Mouse (Mus musculus) adrenal gland (tissue): ENCODE measurements around the gene Bean1.
"Not testable (repeated sequence)": the region's sequence is repeated elsewhere in the genome, so short reads cannot be mapped to it uniquely, and the experiment has no call there.

ENCODE experiments used
- intact Hi-C: fragments of 180-260 bp; cut with DNase I; formaldehyde crosslinking; loops from one replicate; pipeline ENCODE4 v1.15.1; 2025

Gene Bean1

GRCm38 (mm10) chr8:104234573-104234972 is 64.3 kb downstream of the Bean1 start:
- intact Hi-C loops: no loop called here

- intact Hi-C loops: no loop called here
Measured at GRCm38 (mm10) chr8:104239418-104239861, 69.2 kb downstream of the Bean1 start.

- intact Hi-C loops: no loop called here
Measured at GRCm38 (mm10) chr8:104242038-104242644, 71.9 kb downstream of the Bean1 start.

GRCm38 (mm10) chr8:104246621-104247020 is 76.4 kb downstream of the Bean1 start:
- intact Hi-C loops: no loop called here

GRCm38 (mm10) chr8:104247054-104247907 is 77.0 kb downstream of the Bean1 start:
- intact Hi-C loops: no loop called here

GRCm38 (mm10) chr8:104247908-104248275 is 77.7 kb downstream of the Bean1 start:
- intact Hi-C loops: no loop called here

- intact Hi-C loops: no loop called here
Measured at GRCm38 (mm10) chr8:104248276-104248675, 78.0 kb downstream of the Bean1 start, which contains the start of gene Tk2. TSS of gene Tk2 (minus strand) at chr8:104248558.

GRCm38 (mm10) chr8:104249442-104249996 is 79.3 kb downstream of the Bean1 start:
- intact Hi-C loops: no loop called here

GRCm38 (mm10) chr8:104250439-104251367 is 80.5 kb downstream of the Bean1 start, which contains the start of gene Cklf:
TSS of gene Cklf (plus strand) at chr8:104250861.
- intact Hi-C loops: loop anchor here (5.0 to 10.0 kb wide), 2 partner anchors 92 to 184 kb away; no protein-coding TSS in a partner anchor

GRCm38 (mm10) chr8:104251461-104251860 is 81.2 kb downstream of the Bean1 start:
- intact Hi-C loops: loop anchor here (5.0 to 10.0 kb wide), 2 partner anchors 91 to 183 kb away; no protein-coding TSS in a partner anchor

- intact Hi-C loops: loop anchor here (5.0 to 10.0 kb wide), 2 partner anchors 89 to 182 kb away; no protein-coding TSS in a partner anchor
Measured at GRCm38 (mm10) chr8:104253016-104253415, 82.8 kb downstream of the Bean1 start.

GRCm38 (mm10) chr8:104261802-104262201 is 91.6 kb downstream of the Bean1 start:
- intact Hi-C loops: not testable (repeated sequence)

- intact Hi-C loops: not testable (repeated sequence)
Measured at GRCm38 (mm10) chr8:104264271-104264935, 94.2 kb downstream of the Bean1 start.

GRCm38 (mm10) chr8:104268368-104268767 is 98.1 kb downstream of the Bean1 start:
- intact Hi-C loops: no loop called here
